Mouse (Mus musculus): ENCODE measurements around the gene 0610012G03Rik.

- TF ChIP-seq CTCF (IDR thresholded peaks at IDR 0.05; ENCODE audit: control insufficient read depth, insufficient read depth, low read length) (no peak), POLR2A (IDR thresholded peaks at IDR 0.05; ENCODE audit: borderline replicate concordance, control insufficient read depth, low read depth, low read length) (no peak)
These were observed 45.1 kb downstream of the 0610012G03Rik start for GRCm38 (mm10) chr16:31903239-31903638.

Data from bone marrow, adult 2 months (tissue).